Mouse (Mus musculus) adrenal gland, adult (tissue): Measurements from ENCODE around the gene Adora3.

Experiments
- DNase-seq, 2 experiments: peaks; one replicate each; pipeline ENCODE4 v3.0.0; 2022 to 2023; ENCODE audit warnings: low spot score in 1 of 2; ENCODE audit not compliant: inconsistent age in 2 of 2

Gene Adora3

GRCm38 (mm10) chr3:105870558-105870957 is at the start of gene Adora3, which contains the start of gene Tmigd3:
Adora3 (plus strand) TSS chr3:105870858.
Tmigd3 (plus strand) TSS chr3:105870903.
- no peak for DNase-seq

GRCm38 (mm10) chr3:105821504-105821903 is 49.2 kb upstream of the Adora3 start:
- no peak for DNase-seq

- no peak for DNase-seq
These were observed 47.0 kb upstream of the Adora3 start for GRCm38 (mm10) chr3:105823609-105824008.

GRCm38 (mm10) chr3:105824103-105824502 is 46.6 kb upstream of the Adora3 start:
- DNase-seq = no peak

- no peak for DNase-seq
These were observed 46.0 kb upstream of the Adora3 start for GRCm38 (mm10) chr3:105824704-105825103.

- DNase-seq = peak; percentile 71 to 86
These were observed 45.0 kb upstream of the Adora3 start for GRCm38 (mm10) chr3:105825501-105826161.

- DNase-seq = no peak
These were observed 39.1 kb upstream of the Adora3 start for GRCm38 (mm10) chr3:105831584-105831983.

- no peak for DNase-seq
These were observed 34.8 kb upstream of the Adora3 start for GRCm38 (mm10) chr3:105835875-105836274.

GRCm38 (mm10) chr3:105836883-105837282 is 33.8 kb upstream of the Adora3 start:
- DNase-seq = no peak

- peak in 1 of 2 experiments; percentile 33 for DNase-seq
These were observed 32.0 kb upstream of the Adora3 start for GRCm38 (mm10) chr3:105838655-105839054.

- peak in 1 of 2 experiments; percentile 19 for DNase-seq
These were observed 30.8 kb upstream of the Adora3 start for GRCm38 (mm10) chr3:105839836-105840235.

- DNase-seq = peak in 1 of 2 experiments; percentile 17
These were observed 24.2 kb upstream of the Adora3 start for GRCm38 (mm10) chr3:105846294-105847069.

GRCm38 (mm10) chr3:105853781-105854180 is 16.9 kb upstream of the Adora3 start:
- peak in 1 of 2 experiments; percentile 15 for DNase-seq

- no peak for DNase-seq
These were observed 15.9 kb upstream of the Adora3 start for GRCm38 (mm10) chr3:105854786-105855185.

- peak in 1 of 2 experiments; percentile 18 for DNase-seq
These were observed 13.1 kb upstream of the Adora3 start for GRCm38 (mm10) chr3:105857513-105857912.

- DNase-seq = peak in 1 of 2 experiments; percentile 16
These were observed 8.8 kb upstream of the Adora3 start for GRCm38 (mm10) chr3:105861747-105862366.

GRCm38 (mm10) chr3:105864123-105864522 is 6.5 kb upstream of the Adora3 start:
- no peak for DNase-seq

- peak in 1 of 2 experiments; percentile 20 for DNase-seq
These were observed 5.5 kb upstream of the Adora3 start for GRCm38 (mm10) chr3:105865122-105865521.

- peak; percentile 89 to 95 for DNase-seq
These were observed 2.5 kb upstream of the Adora3 start for GRCm38 (mm10) chr3:105868135-105868534.

- DNase-seq = peak in 1 of 2 experiments; percentile 30
These were observed 1.4 kb downstream of the Adora3 start for GRCm38 (mm10) chr3:105872034-105872433.

GRCm38 (mm10) chr3:105872579-105872978 is 1.9 kb downstream of the Adora3 start:
- DNase-seq = peak; percentile 48 to 83
